Mouse (Mus musculus) CH12.LX (cell line): ENCODE measurements around the gene Ablim2.

Experiments used
- CTCF ChIP-seq, 2 experiments: IDR thresholded peaks in 1 of 2; conservative IDR thresholded peaks in 1 of 2; 2 replicates each; pipeline ENCODE4 v1.5.1; 2011 to 2012; ENCODE audit warnings: low read depth in 2 of 2, low read length in 2 of 2, improper control_type of control experiment in 1 of 2, inconsistent platforms in 1 of 2, mild to moderate bottlenecking in 1 of 2, moderate library complexity in 1 of 2
- ELF1 ChIP-seq: IDR thresholded peaks from 2 replicates; pipeline ENCODE4 v1.6.1; 2014; ENCODE audit warnings: low read depth, mild to moderate bottlenecking, inconsistent platforms, low read length, improper control_type of control experiment
- HCFC1 ChIP-seq: IDR thresholded peaks from 2 replicates; pipeline ENCODE4 v1.6.1; 2012; ENCODE audit warnings: low read depth, mild to moderate bottlenecking, inconsistent platforms, low read length, improper control_type of control experiment
- NRF1 ChIP-seq: IDR thresholded peaks from 2 replicates; pipeline ENCODE4 v1.6.1; 2014; ENCODE audit warnings: low read depth, mild to moderate bottlenecking, inconsistent platforms, low read length, improper control_type of control experiment, moderate library complexity
- ZNF384 ChIP-seq: IDR thresholded peaks from 2 replicates; pipeline ENCODE4 v1.6.1; 2012; ENCODE audit warnings: low read depth, low read length, improper control_type of control experiment, inconsistent platforms

DNA sequence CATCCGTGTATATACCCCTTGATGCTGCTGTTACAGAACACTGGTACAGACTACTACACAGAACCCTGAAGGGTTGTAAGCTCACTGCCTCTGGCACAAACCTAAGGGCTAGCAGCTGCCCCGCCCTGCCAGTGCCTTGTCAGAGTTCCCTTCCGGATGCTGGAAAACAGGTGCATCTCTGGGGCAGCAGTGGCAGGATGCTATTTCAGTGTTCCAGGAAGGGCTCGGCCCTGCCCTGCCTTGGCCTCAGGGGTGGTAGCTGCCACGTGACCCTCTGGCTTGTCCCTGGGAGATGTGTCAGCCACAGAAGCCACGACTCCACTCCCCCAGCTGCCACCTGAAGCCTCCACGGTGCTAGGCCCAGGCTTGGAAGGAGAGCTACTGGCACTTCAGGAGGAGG lies 28.2 kb downstream of the Ablim2 start:
- no peak for TF ChIP-seq HCFC1
- TF ChIP-seq ELF1 = no peak
- TF ChIP-seq CTCF (conservative IDR thresholded peaks at IDR 0.05 in 1 of 2, IDR thresholded peaks at IDR 0.05 in 1 of 2; ENCODE audit: low read depth in 2 of 2, low read length in 2 of 2) = no peak
- TF ChIP-seq NRF1 = no peak
- TF ChIP-seq ZNF384 = no peak
